Mouse (Mus musculus) WW6 (cell line): ENCODE data around the gene Cecr2.

Experiments
- DNase-seq: peaks from one replicate; pipeline ENCODE4 v3.0.0-alpha.2; 2013; ENCODE audit warnings: low read depth, low spot score

Gene Cecr2

DNA sequence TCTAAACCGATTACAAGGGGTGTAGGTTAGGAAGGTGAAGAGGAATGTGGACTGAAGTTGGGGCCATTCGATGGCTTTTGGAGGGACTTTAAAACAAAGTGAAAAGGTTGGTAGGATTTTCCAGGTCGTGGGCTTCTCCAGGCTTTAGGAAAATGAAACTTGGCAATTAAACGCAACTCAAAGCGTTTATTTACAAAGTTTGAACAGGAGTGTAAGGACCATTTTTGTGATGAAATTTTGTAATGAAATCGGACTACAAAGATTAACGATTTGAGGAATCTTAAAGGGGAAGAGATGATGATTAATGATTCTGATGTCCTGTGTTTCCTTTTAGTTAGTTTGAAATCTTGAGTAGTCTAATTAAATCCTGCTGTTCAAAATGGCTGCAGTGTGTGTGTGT lies 1.7 kb downstream of the Cecr2 start:
- no peak for DNase-seq

DNA sequence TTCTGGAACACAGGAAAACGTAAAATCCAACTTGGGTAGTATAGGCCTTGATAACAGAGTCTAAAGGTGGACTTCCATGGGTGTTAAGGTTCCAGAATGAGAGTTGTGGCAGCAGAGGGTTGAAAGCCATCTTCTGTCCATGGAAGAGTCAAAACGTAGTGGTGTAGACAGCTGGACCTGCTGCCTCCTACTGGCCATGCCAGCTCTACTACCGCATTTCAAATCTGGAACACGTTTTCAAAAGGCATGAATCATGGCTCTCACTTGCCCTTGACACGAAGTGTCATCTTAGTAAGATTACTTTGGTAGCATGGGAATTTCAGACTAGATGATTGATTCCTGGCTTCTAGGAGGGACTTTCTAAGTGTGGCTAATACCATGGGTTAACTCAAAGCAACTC lies 8.0 kb downstream of the Cecr2 start:
- no peak for DNase-seq

DNA sequence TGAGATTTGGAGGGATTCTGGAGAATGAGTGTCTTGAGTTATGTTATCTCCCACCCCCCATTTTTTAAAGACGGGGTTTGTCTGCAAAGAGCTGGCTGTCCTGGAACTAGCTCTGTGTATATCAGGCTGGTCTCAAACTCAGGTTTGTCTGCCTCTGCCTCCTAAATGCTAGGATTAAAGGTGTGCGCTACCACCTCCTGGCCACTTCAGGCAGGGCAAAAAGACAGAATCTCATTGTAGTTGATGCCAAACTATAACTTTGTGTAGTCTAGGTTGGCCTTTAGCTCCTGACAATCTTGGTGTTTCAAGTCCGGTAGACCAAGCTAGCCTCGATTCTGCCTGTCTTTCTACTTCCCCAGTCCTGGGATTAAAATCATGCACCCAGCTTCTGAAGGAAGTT lies 8.7 kb downstream of the Cecr2 start:
- DNase-seq = no peak

DNA sequence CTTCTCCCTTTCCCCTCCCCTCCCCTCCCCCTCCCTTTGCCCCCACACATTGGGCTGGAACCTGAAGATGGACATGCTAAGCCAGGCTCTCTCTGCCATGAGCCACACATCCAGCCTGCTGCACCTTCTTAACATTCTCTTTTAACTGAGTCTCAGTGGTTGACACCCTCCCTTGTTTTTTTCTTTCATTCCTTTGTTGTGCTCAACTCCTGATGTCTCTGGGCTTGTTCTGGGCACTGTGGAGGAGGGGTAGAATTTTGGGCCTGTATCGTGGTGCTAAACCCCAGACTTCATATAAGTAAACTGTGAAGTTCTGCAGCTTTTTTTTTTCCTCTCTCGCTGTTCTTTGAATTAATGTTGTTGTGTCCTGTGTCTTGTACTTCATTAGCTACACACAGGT lies 9.8 kb downstream of the Cecr2 start:
- peak; percentile 28 for DNase-seq

DNA sequence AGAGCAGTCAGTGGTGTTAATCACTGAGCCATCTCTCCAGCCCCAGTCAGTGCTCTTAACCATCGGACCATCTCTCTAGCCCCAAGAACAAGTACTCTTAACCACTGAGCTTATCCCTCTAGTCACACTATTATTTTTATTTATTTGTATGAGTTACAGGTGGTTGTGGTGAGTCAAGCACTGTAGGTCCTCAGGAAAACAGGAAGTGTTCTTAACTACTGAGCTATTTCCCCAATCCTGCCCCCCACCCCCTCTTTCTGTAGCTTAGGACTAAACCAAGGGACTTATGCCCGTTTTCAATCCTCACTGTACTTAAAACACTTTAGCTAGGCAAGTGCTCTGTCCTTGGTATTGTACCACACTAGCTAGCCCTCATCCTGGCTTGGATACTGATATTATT lies 17.2 kb downstream of the Cecr2 start:
- DNase-seq = no peak

DNA sequence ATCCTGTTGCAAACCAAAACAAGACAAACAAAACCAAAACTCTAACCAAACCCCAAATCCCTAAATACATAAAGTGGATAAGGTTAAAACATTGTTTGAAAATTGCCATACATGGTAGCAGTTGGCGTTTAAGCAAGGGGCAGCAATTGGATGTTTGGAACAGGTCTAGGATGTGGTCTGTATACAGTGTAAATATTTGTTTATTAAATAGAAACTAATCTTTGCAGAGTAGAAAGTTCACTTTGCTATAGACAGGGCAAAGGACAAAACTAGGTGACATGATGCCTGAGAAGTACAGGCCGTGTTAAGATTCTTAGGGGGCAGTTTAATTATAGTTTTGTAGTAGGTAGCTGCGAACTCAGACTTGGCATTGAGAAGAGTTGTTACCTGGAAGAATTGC lies 18.6 kb downstream of the Cecr2 start:
- DNase-seq = no peak

DNA sequence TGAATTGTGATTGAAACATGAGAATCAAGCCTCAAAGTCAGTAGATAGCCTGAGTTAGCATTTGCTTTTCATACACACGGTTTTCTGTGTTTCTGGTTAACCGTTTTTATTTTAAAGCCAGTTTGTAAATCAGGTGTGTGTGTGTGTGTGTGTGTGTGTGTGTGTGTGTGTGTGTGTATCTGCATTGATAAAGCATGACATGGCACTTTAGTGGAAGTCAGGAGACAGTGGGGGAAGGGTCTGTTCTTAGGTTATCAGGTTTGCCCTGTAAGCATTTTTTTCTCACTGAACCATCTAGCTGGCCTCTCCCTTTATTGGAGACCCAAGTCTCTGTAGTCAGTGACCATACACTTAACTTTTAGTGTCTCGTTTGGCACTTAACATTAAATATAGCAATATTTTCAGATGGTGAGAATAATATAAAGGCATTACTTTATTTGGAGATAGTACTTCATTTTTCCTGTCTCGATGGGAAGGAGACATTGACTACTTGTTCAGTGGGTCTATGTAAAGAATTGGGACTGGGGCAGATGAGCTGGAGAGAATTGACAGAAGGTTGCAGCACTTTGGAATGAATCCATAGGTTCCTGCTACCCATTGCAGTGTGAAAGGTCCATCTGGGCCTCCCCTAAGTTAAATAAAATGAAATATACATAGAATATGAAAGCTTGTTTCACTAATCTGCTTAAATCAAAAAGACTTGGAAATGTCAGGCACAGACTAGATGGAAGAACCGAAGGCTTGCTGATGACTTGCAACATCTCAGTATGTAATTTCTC lies 20.9 kb downstream of the Cecr2 start:
- no peak for DNase-seq

DNA sequence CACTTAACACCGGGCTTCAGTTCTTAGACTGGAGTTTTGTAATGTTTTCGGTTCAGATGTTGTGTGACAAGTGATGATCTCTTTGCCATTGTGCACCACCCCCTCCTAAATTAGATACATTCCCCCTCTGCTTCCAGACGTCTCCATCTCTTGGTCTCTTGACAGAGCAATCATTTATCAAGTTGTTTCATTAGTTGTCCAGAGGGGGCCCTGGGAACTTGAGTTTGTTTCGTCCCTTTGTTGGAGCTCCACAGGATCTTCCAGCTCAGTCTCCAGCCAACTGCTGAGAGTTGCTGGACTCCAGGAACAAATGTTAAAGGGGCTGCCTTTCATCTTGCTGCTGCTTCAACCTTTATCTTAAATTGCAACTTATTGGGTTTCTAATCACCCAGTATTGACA lies 34.1 kb downstream of the Cecr2 start:
- no peak for DNase-seq

DNA sequence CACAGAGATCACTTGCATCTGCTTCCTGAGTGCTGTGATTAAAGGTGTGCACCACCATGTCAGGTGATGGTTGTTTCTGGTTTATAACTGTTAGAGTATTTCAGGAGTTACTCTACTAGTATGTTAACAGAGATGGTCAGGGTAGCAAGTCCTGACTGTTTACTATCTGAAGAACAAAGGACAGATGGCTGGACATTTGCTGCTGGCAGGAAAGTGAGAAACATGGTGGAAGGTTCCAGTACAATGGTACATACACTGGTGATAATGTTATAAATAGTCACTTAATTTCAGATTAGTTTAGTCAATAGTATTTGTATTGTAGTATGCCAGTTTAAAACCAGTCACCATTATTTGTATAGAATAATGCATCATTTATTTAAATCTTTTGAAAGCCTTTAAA lies 38.2 kb downstream of the Cecr2 start:
- DNase-seq = no peak

DNA sequence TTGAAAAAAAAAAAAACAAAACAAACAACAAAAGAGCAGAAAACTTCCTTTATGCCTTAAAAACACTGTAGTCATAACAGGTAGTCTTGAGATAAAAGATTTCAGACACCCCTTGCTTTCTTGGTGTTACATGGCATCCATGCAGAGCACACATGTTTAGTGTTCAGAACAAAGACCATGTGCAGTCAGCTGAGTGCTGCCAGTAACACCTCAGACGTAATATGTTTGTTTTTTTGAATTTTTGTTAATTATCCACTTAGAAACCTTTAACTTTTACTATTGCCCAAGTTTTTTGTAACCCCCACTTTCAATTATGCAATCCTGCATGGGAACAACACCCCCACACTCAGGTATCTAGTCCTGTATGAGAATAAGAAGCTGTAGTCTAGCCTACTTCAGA lies 42.6 kb downstream of the Cecr2 start:
- no peak for DNase-seq

DNA sequence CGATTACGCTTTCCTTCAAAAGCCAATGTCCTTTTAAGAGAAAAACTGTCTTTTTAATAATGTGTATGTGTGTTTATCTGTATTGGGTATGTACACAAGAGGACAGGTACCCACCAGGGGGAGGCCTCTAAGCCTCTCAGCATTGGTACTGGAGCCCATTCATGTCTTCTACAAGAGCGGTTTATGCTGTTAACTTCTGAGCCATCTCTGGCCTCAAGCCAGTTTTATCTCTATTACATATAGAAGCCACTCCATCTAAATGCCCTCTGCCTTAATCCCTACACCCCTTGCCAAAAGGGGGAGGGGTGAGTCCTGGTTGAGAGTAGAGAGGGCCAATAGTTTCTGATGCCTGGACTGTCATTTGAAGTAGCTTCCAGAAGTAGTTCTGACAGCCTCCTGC lies 48.6 kb downstream of the Cecr2 start:
- no peak for DNase-seq

DNA sequence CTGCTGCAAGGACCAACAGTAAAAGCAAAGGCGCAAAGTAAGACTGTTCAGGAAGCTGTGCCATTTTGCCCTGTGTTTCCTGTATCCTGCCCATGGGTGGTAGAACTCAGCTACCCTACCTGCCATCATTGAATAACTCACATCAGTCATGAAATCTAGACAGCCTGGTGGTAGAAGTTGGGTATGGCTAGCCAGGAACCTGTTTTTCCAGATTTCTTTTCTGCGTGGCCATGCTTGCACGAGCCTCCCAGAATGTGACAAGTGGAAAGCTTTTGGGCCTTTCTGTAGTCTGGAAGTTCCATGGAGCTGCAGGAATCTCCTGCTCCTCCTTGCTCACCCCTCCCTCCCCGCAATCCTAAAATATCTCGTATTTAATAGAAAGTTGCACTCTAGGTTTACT lies 49.1 kb downstream of the Cecr2 start:
- DNase-seq = no peak

DNA sequence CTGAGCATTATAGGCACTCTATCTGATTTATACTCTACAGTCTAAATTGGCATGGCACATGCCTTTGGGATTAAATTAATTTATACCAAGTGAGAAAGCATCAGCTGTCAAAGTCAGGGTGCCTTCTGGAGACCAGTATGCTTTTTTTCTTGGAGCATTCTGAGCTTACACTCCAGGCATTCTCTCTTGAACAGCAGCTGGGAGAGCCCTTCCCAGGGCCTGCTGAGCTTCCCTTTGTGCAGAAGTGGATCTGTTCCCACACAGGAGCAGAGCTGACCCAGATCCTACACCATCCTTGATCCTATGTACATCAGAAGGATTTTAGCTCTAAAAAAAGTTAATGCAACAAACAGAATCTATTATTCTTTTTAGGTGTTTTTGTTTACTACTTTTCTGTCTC lies 49.7 kb downstream of the Cecr2 start:
- DNase-seq = no peak

DNA sequence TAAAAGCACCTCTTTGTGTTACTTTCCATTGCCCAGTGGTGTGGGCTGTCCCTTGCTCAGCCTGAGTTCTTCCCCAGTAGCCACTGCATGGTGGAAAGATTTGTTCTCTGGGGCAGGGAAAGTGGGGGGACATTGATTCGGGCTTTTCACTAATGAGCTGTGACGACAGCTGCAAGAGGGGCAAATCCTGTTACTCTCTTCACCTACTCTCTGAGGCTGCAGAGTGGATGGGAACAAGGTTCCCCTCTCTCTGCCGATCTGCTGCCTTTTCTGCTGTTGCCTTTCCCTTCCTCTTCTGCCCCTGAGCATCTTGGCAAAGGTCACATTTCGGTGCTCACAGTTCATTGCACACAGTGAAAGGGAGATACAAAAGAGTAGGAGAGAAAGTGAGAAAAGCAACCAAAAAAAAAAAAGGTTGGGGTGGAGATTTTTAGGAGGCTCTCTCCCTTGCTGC lies 50.4 kb downstream of the Cecr2 start:
- DNase-seq = no peak

DNA sequence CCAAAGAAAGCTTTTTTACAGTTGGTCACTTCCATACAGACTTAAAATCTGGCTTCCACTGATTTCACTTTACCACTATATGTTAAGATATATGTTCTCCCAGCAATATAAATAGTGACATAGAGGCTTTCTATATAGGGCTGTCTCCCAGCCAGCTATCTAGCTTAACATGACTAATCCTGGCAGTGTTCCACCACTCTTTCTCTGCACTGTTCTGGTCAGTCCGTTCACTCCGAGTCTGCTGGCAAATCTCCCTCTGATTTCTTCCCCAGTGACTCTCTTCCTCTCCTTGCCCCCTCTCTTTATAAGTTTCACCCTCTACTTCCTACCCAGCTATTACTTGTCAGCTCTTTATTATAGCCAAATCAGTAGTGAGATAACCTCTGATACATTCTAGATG lies 59.8 kb downstream of the Cecr2 start:
- DNase-seq = no peak

DNA sequence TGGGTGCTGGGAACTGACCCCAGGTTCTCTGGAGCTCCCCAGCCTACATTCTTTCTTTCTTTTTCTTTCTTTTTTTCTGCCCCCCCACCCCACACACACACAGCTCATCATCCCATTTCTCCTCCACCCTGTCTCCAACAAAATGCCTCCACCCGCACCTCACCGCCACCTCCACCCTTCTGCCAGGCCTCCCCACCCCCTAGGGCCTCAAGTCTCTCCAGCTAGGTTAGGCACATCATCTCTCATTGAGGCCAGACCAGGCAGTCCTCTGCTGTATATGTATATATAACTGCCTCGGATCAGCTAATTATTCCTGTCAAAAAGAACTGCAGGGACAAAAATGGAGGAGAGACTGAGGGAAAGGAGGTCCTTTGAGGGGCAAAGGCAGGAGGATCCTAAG lies 69.8 kb downstream of the Cecr2 start:
- DNase-seq = no peak

DNA sequence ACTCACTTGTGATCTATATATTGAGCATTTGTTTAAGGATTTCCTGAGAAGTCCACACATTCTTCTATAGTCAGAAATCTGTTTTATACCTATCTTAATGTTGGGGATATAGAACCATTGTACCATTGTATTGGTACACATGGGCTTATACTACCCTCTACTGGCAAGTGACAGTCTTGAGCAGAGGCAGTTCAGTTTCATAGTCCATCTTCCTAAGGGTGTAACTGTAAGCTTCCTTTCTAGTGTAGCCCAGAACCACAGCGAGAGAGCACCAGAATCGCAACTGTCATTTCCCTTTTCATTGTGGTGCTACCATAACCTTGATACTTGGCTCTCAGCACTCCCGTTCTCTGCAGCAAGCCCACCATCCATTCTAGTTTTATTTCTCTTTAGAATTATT lies 70.4 kb downstream of the Cecr2 start:
- no peak for DNase-seq

DNA sequence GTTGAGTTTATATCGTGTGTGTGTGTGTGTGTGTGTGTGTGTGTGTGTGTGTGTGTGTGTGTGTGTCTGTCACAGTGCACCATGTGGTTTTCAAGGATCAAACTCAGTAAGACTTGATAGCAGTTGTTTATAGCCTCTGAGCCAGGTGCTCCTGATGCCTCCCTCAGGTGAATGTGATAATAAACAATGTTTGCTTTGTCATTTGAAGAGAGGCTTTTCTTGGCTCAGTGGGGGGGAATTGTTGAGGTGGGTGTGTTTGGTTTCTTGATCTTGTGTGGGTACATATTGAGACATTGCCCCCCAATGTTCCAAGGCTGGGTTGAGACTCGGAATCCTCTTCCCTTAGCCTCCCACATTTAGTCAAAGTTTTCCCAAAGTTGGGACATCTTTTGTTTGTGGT lies 77.0 kb downstream of the Cecr2 start:
- DNase-seq = peak; percentile 18

DNA sequence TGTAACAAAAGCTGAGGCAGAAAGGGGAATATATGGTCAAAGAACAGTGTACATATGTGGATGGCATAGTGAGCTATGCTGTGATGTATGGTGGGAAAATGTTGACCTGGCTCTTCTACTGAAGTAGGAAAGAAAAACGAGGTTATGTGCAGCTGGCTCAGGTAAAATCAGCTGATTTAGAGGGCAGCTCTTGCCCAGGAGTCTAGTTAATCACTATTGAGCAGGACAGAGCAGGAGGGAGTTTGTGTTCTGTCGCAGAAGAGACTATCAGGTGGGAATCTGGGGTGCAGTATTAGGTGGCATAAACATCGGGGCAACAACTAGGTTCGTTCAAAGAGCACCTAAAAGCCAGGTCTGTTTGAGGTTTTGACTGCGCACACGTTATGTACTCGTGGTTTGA lies 78.1 kb downstream of the Cecr2 start:
- no peak for DNase-seq

DNA sequence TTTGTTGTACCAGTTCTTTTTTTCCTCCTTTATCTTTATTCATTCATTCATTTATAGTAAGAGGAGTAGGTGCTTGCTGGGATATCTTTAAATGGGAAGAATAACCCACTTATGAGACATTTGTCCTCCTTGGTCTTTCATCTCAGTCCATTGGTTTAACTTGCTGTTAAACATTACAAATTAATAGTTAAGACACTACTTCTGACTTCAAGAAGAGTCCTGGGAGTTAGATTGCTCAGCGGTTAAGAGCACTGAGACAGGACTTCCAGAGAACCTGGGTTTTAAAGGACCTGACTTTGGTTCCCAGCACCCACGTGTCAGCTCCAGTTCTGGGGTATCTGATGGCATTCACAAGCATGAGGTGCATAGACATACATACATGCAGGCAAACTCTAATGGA lies 80.2 kb downstream of the Cecr2 start:
- no peak for DNase-seq

DNA sequence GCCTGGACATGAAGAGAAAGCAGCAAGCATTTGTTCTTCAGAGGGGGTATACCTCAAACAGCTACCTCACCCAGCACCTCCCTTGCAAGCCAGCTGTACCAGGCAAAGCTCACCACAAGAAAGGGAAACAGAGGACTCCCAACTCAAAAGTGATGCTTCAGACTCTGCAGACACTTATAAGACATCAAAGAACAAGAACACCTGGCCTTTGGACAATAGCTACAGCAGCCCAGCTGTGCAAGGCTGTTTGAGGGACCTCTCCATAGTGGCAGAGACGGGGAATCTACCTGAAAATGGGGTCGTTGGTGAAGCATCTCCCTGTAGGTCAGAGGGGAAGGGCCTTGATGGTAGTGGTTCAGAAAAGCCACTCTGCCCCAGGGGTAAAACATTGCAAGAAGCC lies 95.0 kb downstream of the Cecr2 start:
- DNase-seq = no peak

DNA sequence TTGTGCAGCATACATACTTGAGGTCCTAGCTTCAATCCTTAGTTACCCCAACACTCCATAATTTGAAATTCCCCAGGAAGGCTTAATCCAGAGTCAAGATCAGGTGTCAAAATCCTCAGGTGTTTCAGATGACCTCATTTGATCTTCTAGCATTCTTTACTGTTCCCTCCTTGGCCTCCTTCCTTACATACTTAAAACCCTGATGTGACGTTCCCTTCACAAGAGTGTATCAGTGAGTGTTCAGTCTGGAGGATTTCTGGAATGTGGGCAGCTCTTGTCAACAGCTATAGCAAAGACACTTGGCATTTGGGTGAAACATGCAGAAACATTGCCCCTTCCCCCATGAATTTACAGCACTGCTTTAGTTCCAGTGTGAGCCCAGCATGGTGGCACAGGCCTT lies 103.8 kb downstream of the Cecr2 start:
- DNase-seq = no peak

DNA sequence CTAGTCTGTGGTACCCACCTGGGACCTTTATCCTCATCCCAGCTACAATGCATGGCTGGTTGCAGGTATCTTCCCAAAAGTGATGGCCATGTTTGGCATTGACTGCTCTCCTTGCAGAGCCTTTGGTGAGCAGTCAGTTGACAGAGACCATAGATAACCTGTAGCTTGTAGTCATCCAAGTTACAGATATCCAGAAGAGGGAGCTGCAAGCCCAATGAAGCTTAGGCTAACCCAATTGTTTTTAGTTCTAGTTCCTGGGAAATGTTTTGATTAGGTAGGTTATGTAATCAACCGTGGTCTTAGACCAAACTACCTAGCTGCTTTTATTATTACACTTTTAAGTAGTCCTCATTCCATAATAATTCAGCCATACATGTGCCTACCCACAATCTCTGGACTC lies 105.2 kb downstream of the Cecr2 start:
- no peak for DNase-seq

DNA sequence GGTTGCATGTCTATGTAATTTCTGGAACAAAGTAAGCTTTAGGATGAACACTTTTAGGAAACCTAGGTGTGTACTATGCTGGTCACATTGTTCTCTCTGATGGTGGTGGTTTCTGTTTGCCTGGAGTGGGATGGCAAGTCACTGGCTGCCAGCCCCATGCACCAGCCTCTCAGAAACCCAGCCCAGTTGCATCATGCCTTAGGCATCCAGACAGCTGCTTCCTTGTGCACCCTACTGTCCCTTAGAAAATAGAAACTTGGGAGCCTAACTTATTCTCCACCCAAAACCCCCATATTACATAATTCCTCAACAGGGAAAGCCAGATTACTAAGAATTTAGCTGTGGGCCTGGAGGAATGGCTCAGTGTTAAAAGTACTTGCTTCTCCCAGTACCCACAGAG lies 105.9 kb downstream of the Cecr2 start:
- DNase-seq = no peak
